Mouse (Mus musculus) limb, embryonic 14.5 days (tissue): ENCODE results near the gene Lrig1. TPM values are rescaled to one million over a fixed set of nuclear protein-coding genes. Genes with fewer than 3 reads are reported as not detected.

Source experiments
- ATAC-seq: fragments of 200-750 bp; cut with Nextera tagmentation; 2 replicates; pipeline ENCODE4 v1.8.0; 2017; ENCODE audit warnings: low read depth, moderate number of reproducible peaks, moderate TSS enrichment; ENCODE audit not compliant: low FRiP score
- DNase-seq: peaks from one replicate; pipeline ENCODE4 v3.0.0-alpha.2; 2015; ENCODE audit warnings: low spot score
- H3K27ac ChIP-seq: fragments of 300-500 bp; sonication (generic); replicated peaks from 2 replicates; pipeline ENCODE4 v1.5.1; 2014; ENCODE audit warnings: low read depth, mild to moderate bottlenecking, low read length, moderate library complexity, mixed read lengths
- H3K27me3 ChIP-seq: fragments of 300-500 bp; sonication (generic); 2 replicates; pipeline ENCODE4 v1.6.1; 2014; ENCODE audit warnings: low read length, mixed read lengths; ENCODE audit not compliant: control insufficient read depth, insufficient read depth
- H3K36me3 ChIP-seq: fragments of 300-500 bp; sonication (generic); 2 replicates; pipeline ENCODE4 v1.6.1; 2014; ENCODE audit warnings: mild to moderate bottlenecking, low read length, moderate library complexity, mixed read lengths; ENCODE audit not compliant: control insufficient read depth, insufficient read depth
- H3K4me1 ChIP-seq: fragments of 300-500 bp; sonication (generic); 2 replicates; pipeline ENCODE4 v1.6.1; 2014; ENCODE audit warnings: antibody characterized with exemption, low read length, mixed read lengths; ENCODE audit not compliant: control insufficient read depth, insufficient read depth
- H3K4me2 ChIP-seq: fragments of 300-500 bp; sonication (generic); replicated peaks from 2 replicates; pipeline ENCODE4 v1.6.1; 2014; ENCODE audit warnings: low read depth, mild to moderate bottlenecking, low read length, moderate library complexity; ENCODE audit not compliant: severe bottlenecking
- H3K4me3 ChIP-seq: fragments of 300-500 bp; sonication (generic); replicated peaks from 2 replicates; pipeline ENCODE4 v1.5.1; 2014; ENCODE audit warnings: low read length
- H3K9ac ChIP-seq: fragments of 300-500 bp; sonication (generic); 2 replicates; pipeline ENCODE4 v1.6.1; 2014; ENCODE audit warnings: mild to moderate bottlenecking, low read depth, low read length, moderate library complexity; ENCODE audit not compliant: severe bottlenecking
- H3K9me3 ChIP-seq: fragments of 300-500 bp; sonication (generic); 2 replicates; pipeline ENCODE4 v1.6.1; 2016; ENCODE audit warnings: low read length; ENCODE audit not compliant: control insufficient read depth
- POLR2A ChIP-seq: fragments of 200-500 bp; IDR thresholded peaks from 2 replicates; pipeline ENCODE4 v1.8.0; 2012; ENCODE audit warnings: inconsistent platforms, mild to moderate bottlenecking, moderate library complexity, borderline replicate concordance; ENCODE audit not compliant: insufficient read depth, insufficient read length; ENCODE audit errors: extremely low read depth
- WGBS: fragments of 180-500 bp; shearing (Covaris S2); extraction: QIAGEN DNeasy Blood & Tissue Kit; methylation state at CpG from one replicate; pipeline ENCODE4 v1.1.7; 2014; 5-methylcytosine and 5-hydroxymethylcytosine counted together
- polyA plus RNA-seq, 2 experiments: library from polyadenylated mRNA; depleted of rRNA in 1 of 2; stranded (reverse) in 1 of 2; unstranded in 1 of 2; fragments of >200 nt; fragmentation: Nextera tagmentation in 1 of 2; extraction: Ambion mirVana in 1 of 2; gene quantifications; 2 replicates each; pipeline versions ENCODE4 v1.2.1 to v1.2.3; 2012 to 2014

Lrig1 gene
- polyA plus RNA-seq, 2 experiments, result 35.1 to 49.4 TPM

- Histone ChIP-seq H3K27me3 (no peaks in the 10 kb centered on the region), H3K4me2 (no peak overlapping the region), H3K4me3 (no peak overlapping the region), H3K9me3 (no peaks in the 10 kb centered on the region), H3K4me1 (peaks cover 12% of the 10 kb centered on the region; the same call in 1 of the 2 replicates), H3K27ac (no peak overlapping the region), H3K36me3 (peaks cover 95% of the 10 kb centered on the region), H3K9ac (no peak overlapping the region)
- no peak for DNase-seq
- no peak for ATAC-seq
- TF ChIP-seq POLR2A, result no peak
- 84% methylated on average over 4 of the region's 4 CpGs for WGBS
These were observed 84.0 kb downstream of the Lrig1 start for GRCm38 (mm10) chr6:94615936-94616335.

- no peak overlapping the region for H3K4me3 ChIP-seq
- no peak overlapping the region for H3K9ac ChIP-seq
- WGBS, result 94% methylated on average over 6 of the region's 6 CpGs
- no peaks in the 10 kb centered on the region for H3K9me3 ChIP-seq
- H3K4me2 ChIP-seq, result no peak overlapping the region
- DNase-seq (no peak), ATAC-seq (no peak)
- H3K27ac ChIP-seq, result no peak overlapping the region
- no peaks in the 10 kb centered on the region for H3K27me3 ChIP-seq
- peaks cover 95% of the 10 kb centered on the region for H3K36me3 ChIP-seq
- H3K4me1 ChIP-seq, result peaks cover 12% of the 10 kb centered on the region; the same call in 1 of the 2 replicates
- TF ChIP-seq POLR2A, result no peak
These were observed 85.6 kb downstream of the Lrig1 start for GRCm38 (mm10) chr6:94614346-94614745.

GRCm38 (mm10) chr6:94613235-94613895 lies 86.6 kb downstream of the Lrig1 start:
- WGBS, result 71% methylated on average over 6 of the region's 6 CpGs
- ATAC-seq (0 out of 2 replicates have a peak, but pooled peaks have one; percentile 14), DNase-seq (no peak)
- Histone ChIP-seq H3K36me3 (peaks cover 97% of the 10 kb centered on the region), H3K9ac (no peak overlapping the region), H3K4me2 (no peak overlapping the region), H3K27ac (no peak overlapping the region), H3K4me3 (no peak overlapping the region), H3K27me3 (no peaks in the 10 kb centered on the region), H3K4me1 (peaks cover 8% of the 10 kb centered on the region; the same call in 1 of the 2 replicates), H3K9me3 (no peaks in the 10 kb centered on the region)
- TF ChIP-seq POLR2A, result no peak

- Histone ChIP-seq H3K9me3 (no peaks in the 10 kb centered on the region), H3K4me2 (no peak overlapping the region), H3K4me3 (no peak overlapping the region), H3K27me3 (no peaks in the 10 kb centered on the region), H3K9ac (no peak overlapping the region), H3K27ac (no peak overlapping the region), H3K36me3 (peaks cover 71% of the 10 kb centered on the region), H3K4me1 (peaks cover 4% of the 10 kb centered on the region; the same call in 1 of the 2 replicates)
- WGBS, result 80% methylated on average over 2 of the region's 2 CpGs
- TF ChIP-seq POLR2A, result no peak
- ATAC-seq, result no peak
- no peak for DNase-seq
These were observed 95.4 kb downstream of the Lrig1 start for GRCm38 (mm10) chr6:94604546-94604945.

GRCm38 (mm10) chr6:94604072-94604471 lies 95.9 kb downstream of the Lrig1 start:
- ATAC-seq (peak; percentile 71), DNase-seq (no peak)
- TF ChIP-seq POLR2A, result no peak
- Histone ChIP-seq H3K4me2 (no peak overlapping the region), H3K9me3 (no peaks in the 10 kb centered on the region), H3K9ac (no peak overlapping the region), H3K36me3 (peaks cover 71% of the 10 kb centered on the region), H3K4me1 (peaks cover 4% of the 10 kb centered on the region; the same call in 1 of the 2 replicates), H3K27ac (no peak overlapping the region), H3K27me3 (no peaks in the 10 kb centered on the region), H3K4me3 (no peak overlapping the region)
- WGBS, result 28% methylated on average over 3 of the region's 3 CpGs

GRCm38 (mm10) chr6:94601811-94602210 lies 98.1 kb downstream of the Lrig1 start:
- peaks cover 4% of the 10 kb centered on the region; the same call in 1 of the 2 replicates for H3K4me1 ChIP-seq
- H3K9me3 ChIP-seq, result no peaks in the 10 kb centered on the region
- H3K4me3 ChIP-seq, result no peak overlapping the region
- no peak for TF ChIP-seq POLR2A
- no peak for DNase-seq
- H3K36me3 ChIP-seq, result peaks cover 52% of the 10 kb centered on the region
- H3K27ac ChIP-seq, result no peak overlapping the region
- WGBS, result 57% methylated on average over 5 of the region's 5 CpGs
- H3K27me3 ChIP-seq, result no peaks in the 10 kb centered on the region
- H3K4me2 ChIP-seq, result no peak overlapping the region
- no peak for ATAC-seq
- no peak overlapping the region; the same call in 1 of the 2 replicates for H3K9ac ChIP-seq
